Mouse (Mus musculus) heart, postnatal 0 days (tissue): ENCODE measurements around the gene Csdc2.

Experiments used
- CTCF ChIP-seq: IDR thresholded peaks from 2 replicates; pipeline ENCODE4 v1.5.1; 2016; ENCODE audit warnings: antibody characterized with exemption, control low read depth, low read depth
- EP300 ChIP-seq: IDR thresholded peaks from 2 replicates; pipeline ENCODE4 v1.6.1; 2016; ENCODE audit warnings: antibody characterized with exemption, low read depth

DNA sequence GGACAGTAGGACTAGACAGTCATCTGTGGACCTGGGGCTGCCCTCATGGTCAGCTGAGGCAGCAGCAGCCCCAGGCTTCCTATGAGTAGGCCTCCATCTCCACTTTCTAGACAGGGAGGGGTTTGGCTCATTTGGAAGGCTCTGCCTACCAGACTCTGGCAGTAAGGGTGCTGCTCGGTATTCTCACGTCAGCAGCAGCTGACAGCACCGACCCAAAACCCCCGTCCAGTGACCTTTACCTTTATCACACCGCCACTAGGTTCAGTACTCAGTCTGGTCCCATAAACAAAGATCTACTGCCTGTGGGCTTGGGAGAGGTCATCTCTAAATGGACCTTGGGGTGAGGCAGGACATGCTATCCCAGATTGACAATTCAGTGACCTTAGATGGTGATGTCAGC is 20.9 kb upstream of the Csdc2 start:
- TF ChIP-seq CTCF (no peak), EP300 (no peak)
